Mouse (Mus musculus): ENCODE measurements around the gene Coq2. TPM values are rescaled to one million over a fixed set of nuclear protein-coding genes. Genes with fewer than 3 reads are reported as not detected.

Coq2 gene
- total and polyA plus RNA-seq, 3 experiments, result 35.4 to 56.1 TPM; not detected in 1

DNA sequence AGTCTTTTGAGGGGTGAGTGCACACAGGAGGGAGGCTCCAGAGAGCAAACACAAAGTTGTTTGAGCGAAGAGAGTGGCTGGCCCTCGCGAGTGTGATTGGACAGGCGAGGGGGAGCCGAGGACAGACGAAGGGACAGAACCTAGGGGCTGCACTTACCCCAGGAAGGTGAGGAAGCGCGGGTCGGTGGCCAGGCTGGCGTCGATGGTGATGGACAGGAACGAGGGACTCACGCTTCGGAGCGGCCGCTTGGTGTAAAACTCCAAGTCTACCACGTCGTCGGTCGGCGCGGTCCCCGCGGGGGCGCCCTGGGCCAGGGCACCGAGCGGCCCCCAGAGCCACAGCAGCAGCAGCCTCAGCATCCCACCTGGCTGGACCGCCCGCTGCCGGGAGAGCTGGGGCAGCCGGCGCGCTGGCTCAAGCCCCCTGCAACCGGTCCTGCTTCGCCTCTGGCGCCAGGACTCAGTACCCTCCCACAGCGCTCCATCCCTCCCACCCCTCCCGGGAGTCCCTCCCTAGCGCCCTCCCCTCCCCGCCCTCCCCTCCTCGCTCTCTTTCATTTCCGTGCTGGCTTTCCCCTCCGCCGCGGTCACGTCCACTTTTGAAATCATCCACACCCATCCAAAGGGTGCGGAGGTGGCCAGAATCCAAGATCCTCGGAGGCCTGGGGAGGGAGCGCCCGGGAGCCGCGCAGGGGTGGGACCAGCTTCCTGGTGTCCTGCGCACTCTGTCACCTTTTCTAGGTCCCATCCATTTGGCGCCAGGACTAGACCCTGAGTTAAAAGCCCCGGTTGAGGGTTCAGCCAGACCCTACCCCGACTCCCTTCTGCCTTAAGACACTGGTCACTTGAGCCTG lies 44.5 kb upstream of the Coq2 start, which contains the start of gene Hpse:
Gene Hpse, minus strand, starts transcription at position 482 of the 854 bp plus-strand sequence.
- no peaks in the 10 kb centered on the region for H3K36me3 ChIP-seq (ENCODE audit: control insufficient read depth in 1 of 2, insufficient read depth in 2 of 2, low read length in 2 of 2)
- H3K4me1 ChIP-seq (ENCODE audit: control insufficient read depth in 1 of 2, insufficient read depth in 2 of 2, low read length in 2 of 2), result no peaks in the 10 kb centered on the region
- no peaks in the 10 kb centered on the region for H3K9me3 ChIP-seq (replicated peaks; ENCODE audit: insufficient read depth, low read length)
- H3K4me3 ChIP-seq (ENCODE audit: control insufficient read depth in 1 of 2, insufficient read depth in 1 of 2, low read depth in 2 of 2, low read length in 2 of 2), result no peak within 1 kb of the TSS
- H3K27ac ChIP-seq (ENCODE audit: control insufficient read depth, low read depth, low read length), result no peak within 1 kb of the TSS
- no peak for TF ChIP-seq POLR2A (IDR thresholded peaks at IDR 0.05; ENCODE audit: control insufficient read depth in 1 of 2, insufficient read depth in 1 of 2, low read depth in 1 of 2, low read length in 2 of 2, poor library complexity in 1 of 2)
- TF ChIP-seq CHD2 (IDR thresholded peaks at IDR 0.05; ENCODE audit: low read length), result no peak
- no peak for TF ChIP-seq HCFC1 (IDR thresholded peaks at IDR 0.05; ENCODE audit: low read depth, low read length)
- no peak for TF ChIP-seq NRF1 (IDR thresholded peaks at IDR 0.05; ENCODE audit: insufficient read depth, low read depth, low read length, poor library complexity, severe bottlenecking)
- no peak for TF ChIP-seq MAZ (IDR thresholded peaks at IDR 0.05; ENCODE audit: low read depth, low read length)
- TF ChIP-seq TCF12 (IDR thresholded peaks at IDR 0.05; ENCODE audit: low read depth, low read length), result no peak
- TF ChIP-seq USF2 (IDR thresholded peaks at IDR 0.05; ENCODE audit: borderline replicate concordance in 1 of 2, insufficient read depth in 1 of 2, low read depth in 1 of 2, low read length in 2 of 2), result no peak
- no peak for TF ChIP-seq E2F4 (IDR thresholded peaks at IDR 0.05; ENCODE audit: borderline replicate concordance, low read depth, low read length)
- no peak for TF ChIP-seq MAFK (IDR thresholded peaks at IDR 0.05; ENCODE audit: borderline replicate concordance, low read depth, low read length)
- no peak for TF ChIP-seq RAD21 (IDR thresholded peaks at IDR 0.05; ENCODE audit: low read depth, low read length)
- TF ChIP-seq KAT2A (conservative IDR thresholded peaks at IDR 0.05; ENCODE audit: low read depth, low read length), result no peak
- no peak for TF ChIP-seq MYC (IDR thresholded peaks at IDR 0.05; ENCODE audit: low read depth, low read length)
- TF ChIP-seq EP300 (IDR thresholded peaks at IDR 0.05; ENCODE audit: low read depth in 1 of 2, low read length in 2 of 2), result no peak
- no peak for TF ChIP-seq ZNF384 (IDR thresholded peaks at IDR 0.05; ENCODE audit: low read depth, low read length)
- no peak for TF ChIP-seq ELF1 (IDR thresholded peaks at IDR 0.05; ENCODE audit: low read depth, low read length)
- TF ChIP-seq RCOR1 (IDR thresholded peaks at IDR 0.05; ENCODE audit: low read depth, low read length), result no peak
- no peak for TF ChIP-seq MXI1 (IDR thresholded peaks at IDR 0.05; ENCODE audit: low read depth, low read length)
- no peak for TF ChIP-seq CTCF (IDR thresholded peaks at IDR 0.05 in 2 of 3, conservative IDR thresholded peaks at IDR 0.05 in 1 of 3; ENCODE audit: control insufficient read depth in 1 of 3, insufficient read depth in 1 of 3, low read depth in 2 of 3, low read length in 3 of 3, poor library complexity in 1 of 3, severe bottlenecking in 1 of 3)
- TF ChIP-seq UBTF (IDR thresholded peaks at IDR 0.05; ENCODE audit: borderline replicate concordance, insufficient read depth, low read depth, low read length), result no peak
- TF ChIP-seq BHLHE40 (IDR thresholded peaks at IDR 0.05; ENCODE audit: borderline replicate concordance, low read depth, low read length), result no peak
- no peak for DNase-seq (ENCODE audit: low read depth, low spot score)
- H3K9ac ChIP-seq (ENCODE audit: control insufficient read depth, low read depth, low read length, poor library complexity, severe bottlenecking), result no peak within 1 kb of the TSS
- no peaks in the 10 kb centered on the region for H3K79me2 ChIP-seq (ENCODE audit: control insufficient read depth, insufficient read depth, low read length, poor library complexity)
- no peaks in the 10 kb centered on the region; a peak in 1 of 4 replicates for H3K27me3 ChIP-seq (ENCODE audit: control insufficient read depth in 1 of 2, insufficient read depth in 2 of 2, low read length in 2 of 2)
